Mouse (Mus musculus) spleen, adult 2 months (tissue): Measurements from ENCODE around the gene Cc2d1b.

ENCODE experiments used
- CTCF ChIP-seq: fragments of 200-500 bp; IDR thresholded peaks from 2 replicates; pipeline ENCODE4 v1.5.1; 2011; ENCODE audit warnings: mild to moderate bottlenecking, inconsistent platforms; ENCODE audit not compliant: insufficient read depth, insufficient read length, insufficient replicate concordance; ENCODE audit errors: extremely low read depth
- POLR2A ChIP-seq: fragments of 200-500 bp; IDR thresholded peaks from 2 replicates; pipeline ENCODE4 v1.6.1; 2011; ENCODE audit warnings: low read depth, low read length, inconsistent platforms

DNA sequence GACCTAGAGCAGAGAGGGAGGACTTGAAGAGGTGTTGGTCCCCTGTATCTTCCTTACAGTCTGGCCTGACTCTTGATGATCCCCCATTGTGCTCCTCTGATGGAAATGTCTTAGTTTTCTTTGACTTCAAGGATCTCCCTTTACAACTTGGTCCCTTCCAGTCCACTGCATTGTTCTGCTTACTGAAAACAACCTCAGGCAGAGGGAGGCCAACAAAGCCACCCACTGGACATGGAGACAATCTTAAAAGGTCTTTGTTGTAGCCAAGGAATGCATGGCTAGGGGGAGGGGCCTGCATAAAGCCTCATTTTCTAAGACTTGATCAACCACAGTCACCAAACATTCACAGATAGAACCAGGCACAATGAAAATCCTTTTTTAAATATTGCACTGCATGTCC lies 15.4 kb downstream of the Cc2d1b start:
- TF ChIP-seq CTCF (no peak), POLR2A (no peak)
